Mouse (Mus musculus): ENCODE measurements around the gene Eaf1. TPM values are rescaled to one million over a fixed set of nuclear protein-coding genes. Genes with fewer than 3 reads are reported as not detected.

Gene Eaf1
- polyA plus RNA-seq, 1 experiment from 2014 or later: 23.8 TPM

GRCm38 (mm10) chr14:31555963-31556434, 61.8 kb downstream of the Eaf1 start:
- no peak overlapping the region for H3K4me2 ChIP-seq
- H3K9ac ChIP-seq: no peak overlapping the region
- H3K27me3 ChIP-seq: no peaks in the 10 kb centered on the region
- H3K9me3 ChIP-seq (replicated peaks): no peaks in the 10 kb centered on the region
- 52% methylated on average over 14 of the region's 14 CpGs for WGBS (ENCODE audit: insufficient replicate concordance)
- H3K4me3 ChIP-seq (replicated peaks): no peak overlapping the region
- no peaks in the 10 kb centered on the region for H3K36me3 ChIP-seq (replicated peaks)
- ATAC-seq (ENCODE audit: insufficient read depth): no peak
- H3K27ac ChIP-seq (replicated peaks): no peak overlapping the region
- H3K4me1 ChIP-seq (replicated peaks): 0 out of 2 replicates have a peak, but pooled peaks cover 3% of the 10 kb centered on the region

- no peaks in the 10 kb centered on the region for H3K9me3 ChIP-seq (replicated peaks)
- no peaks in the 10 kb centered on the region for H3K36me3 ChIP-seq (replicated peaks)
- no peak overlapping the region for H3K4me3 ChIP-seq (replicated peaks)
- H3K27ac ChIP-seq (replicated peaks): no peak overlapping the region
- no peak overlapping the region for H3K4me2 ChIP-seq
- H3K4me1 ChIP-seq (replicated peaks): 0 out of 2 replicates have a peak, but pooled peaks cover 3% of the 10 kb centered on the region
- no peak for ATAC-seq (ENCODE audit: insufficient read depth)
- 61% methylated on average over 9 of the region's 9 CpGs for WGBS (ENCODE audit: insufficient replicate concordance)
- no peak overlapping the region for H3K9ac ChIP-seq
- H3K27me3 ChIP-seq: no peaks in the 10 kb centered on the region
Measured at GRCm38 (mm10) chr14:31556526-31557260, 62.5 kb downstream of the Eaf1 start.

- H3K36me3 ChIP-seq (replicated peaks): no peaks in the 10 kb centered on the region
- no peak for ATAC-seq (ENCODE audit: insufficient read depth)
- H3K4me3 ChIP-seq (replicated peaks): no peak overlapping the region
- H3K4me2 ChIP-seq: no peak overlapping the region
- no peaks in the 10 kb centered on the region for H3K9me3 ChIP-seq (replicated peaks)
- H3K9ac ChIP-seq: no peak overlapping the region
- H3K27ac ChIP-seq (replicated peaks): no peak overlapping the region
- H3K4me1 ChIP-seq (replicated peaks): 0 out of 2 replicates have a peak, but pooled peaks cover 3% of the 10 kb centered on the region
- WGBS (ENCODE audit: insufficient replicate concordance): 67% methylated on average over 8 of the region's 8 CpGs
- no peaks in the 10 kb centered on the region for H3K27me3 ChIP-seq
Measured at GRCm38 (mm10) chr14:31557273-31557672, 63.1 kb downstream of the Eaf1 start.

GRCm38 (mm10) chr14:31557784-31558183, 63.6 kb downstream of the Eaf1 start:
- Histone ChIP-seq H3K36me3 (replicated peaks) (no peaks in the 10 kb centered on the region), H3K4me3 (replicated peaks) (no peak overlapping the region), H3K27ac (replicated peaks) (no peak overlapping the region), H3K4me1 (replicated peaks) (0 out of 2 replicates have a peak, but pooled peaks cover 3% of the 10 kb centered on the region), H3K27me3 (no peaks in the 10 kb centered on the region), H3K4me2 (no peak overlapping the region), H3K9me3 (replicated peaks) (no peaks in the 10 kb centered on the region), H3K9ac (no peak overlapping the region)
- ATAC-seq (ENCODE audit: insufficient read depth): no peak
- WGBS (ENCODE audit: insufficient replicate concordance): 56% methylated on average over 9 of the region's 9 CpGs

- Histone ChIP-seq H3K27me3 (no peaks in the 10 kb centered on the region), H3K27ac (replicated peaks) (no peak overlapping the region), H3K9ac (no peak overlapping the region), H3K36me3 (replicated peaks) (no peaks in the 10 kb centered on the region), H3K9me3 (replicated peaks) (no peaks in the 10 kb centered on the region), H3K4me2 (no peak overlapping the region), H3K4me1 (replicated peaks) (0 out of 2 replicates have a peak, but pooled peaks cover 3% of the 10 kb centered on the region), H3K4me3 (replicated peaks) (no peak overlapping the region)
- WGBS (ENCODE audit: insufficient replicate concordance): 17% methylated on average over 5 of the region's 5 CpGs
- ATAC-seq (ENCODE audit: insufficient read depth): no peak
Measured at GRCm38 (mm10) chr14:31559216-31559615, 65.0 kb downstream of the Eaf1 start.

Other genes with a start within 250 kb of the Eaf1 start
- gene Phf7, start 243.1 kb upstream of the Eaf1 start, polyA plus RNA-seq (2015; fragmentation: Nextera tagmentation; extraction: Ambion mirVana): 5.6 and 6.3 TPM in 2 replicates
- gene Bap1, start 242.9 kb upstream of the Eaf1 start, polyA plus RNA-seq (2015; fragmentation: Nextera tagmentation; extraction: Ambion mirVana): 35.8 and 37.6 TPM in 2 replicates
- gene Dnah1, start 170.5 kb upstream of the Eaf1 start, polyA plus RNA-seq (2015; fragmentation: Nextera tagmentation; extraction: Ambion mirVana): 0.09 and 0.14 TPM in 2 replicates
- 16.4 and 16.8 TPM in 2 replicates for gene Capn7, start 157.8 kb upstream of the Eaf1 start, polyA plus RNA-seq (2015; fragmentation: Nextera tagmentation; extraction: Ambion mirVana)
- gene Sh3bp5, start 58.3 kb upstream of the Eaf1 start, polyA plus RNA-seq (2015; fragmentation: Nextera tagmentation; extraction: Ambion mirVana): 16.9 and 21.5 TPM in 2 replicates
- gene Mettl6, start 641 bp downstream of the Eaf1 start, polyA plus RNA-seq (2015; fragmentation: Nextera tagmentation; extraction: Ambion mirVana): 25.0 and 27.6 TPM in 2 replicates
- gene Colq, start 96.9 kb downstream of the Eaf1 start, polyA plus RNA-seq (2015; fragmentation: Nextera tagmentation; extraction: Ambion mirVana): 0.28 and 0.50 TPM in 2 replicates
- 2.9 and 3.6 TPM in 2 replicates for gene Gm49387, start 146.5 kb downstream of the Eaf1 start, polyA plus RNA-seq (2015; fragmentation: Nextera tagmentation; extraction: Ambion mirVana)
- gene Btd, start 146.6 kb downstream of the Eaf1 start, polyA plus RNA-seq (2015; fragmentation: Nextera tagmentation; extraction: Ambion mirVana): 11.6 and 13.2 TPM in 2 replicates
- gene Hacl1, start 146.9 kb downstream of the Eaf1 start, polyA plus RNA-seq (2015; fragmentation: Nextera tagmentation; extraction: Ambion mirVana): 11.4 and 12.7 TPM in 2 replicates

Data from liver, embryonic 15.5 days (tissue).